Mouse (Mus musculus) spleen, adult 2 months (tissue): ENCODE data around the gene Tgif2.
"Not testable (repeated sequence)": the region's sequence is repeated elsewhere in the genome, so short reads cannot be mapped to it uniquely, and the experiment has no call there.

Experiments used
- CTCF ChIP-seq: fragments of 200-500 bp; IDR thresholded peaks from 2 replicates; pipeline ENCODE4 v1.5.1; 2011; ENCODE audit warnings: mild to moderate bottlenecking, inconsistent platforms; ENCODE audit not compliant: insufficient read depth, insufficient read length, insufficient replicate concordance; ENCODE audit errors: extremely low read depth
- POLR2A ChIP-seq: fragments of 200-500 bp; IDR thresholded peaks from 2 replicates; pipeline ENCODE4 v1.6.1; 2011; ENCODE audit warnings: low read depth, low read length, inconsistent platforms

DNA sequence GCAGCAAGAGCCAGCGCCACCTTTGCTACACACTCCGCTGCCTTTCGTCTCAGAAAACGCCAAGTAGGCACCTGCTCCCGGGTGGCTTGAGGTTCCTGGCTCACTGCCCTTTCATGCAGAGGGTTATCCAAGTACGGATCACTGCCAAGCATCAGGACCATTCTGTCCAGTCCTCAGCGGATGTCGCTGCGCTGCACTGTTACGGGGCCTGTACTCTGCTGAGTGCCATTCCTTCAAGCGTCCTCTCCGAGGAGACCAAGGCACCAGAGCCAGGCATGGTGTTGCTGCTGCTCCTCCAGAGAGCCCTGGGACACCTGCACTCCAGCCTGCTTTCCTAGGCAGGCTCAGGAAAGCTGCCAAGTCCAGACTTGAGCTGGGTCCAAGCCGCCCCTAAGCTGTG lies 13.8 kb downstream of the Tgif2 start:
- not testable (repeated sequence) for TF ChIP-seq CTCF, POLR2A
